Mouse (Mus musculus) kidney, embryonic 15.5 days (tissue): ENCODE results near the gene Epb41l4b. TPM values are rescaled to one million over a fixed set of nuclear protein-coding genes. Genes with fewer than 3 reads are reported as not detected.

Experiments used
- ATAC-seq: fragments of 200-750 bp; cut with Nextera tagmentation; replicated peaks from 2 replicates; pipeline ENCODE4 v1.8.0; 2017; ENCODE audit warnings: moderate TSS enrichment; ENCODE audit not compliant: low FRiP score
- H3K27ac ChIP-seq: fragments of 300-500 bp; sonication (generic); 2 replicates; pipeline ENCODE4 v1.5.1; 2015; ENCODE audit warnings: mild to moderate bottlenecking, inconsistent platforms
- H3K27me3 ChIP-seq: fragments of 300-500 bp; sonication (generic); 2 replicates; pipeline ENCODE4 v1.6.1; 2015; ENCODE audit warnings: inconsistent platforms
- H3K36me3 ChIP-seq: fragments of 300-500 bp; sonication (generic); 2 replicates; pipeline ENCODE4 v1.6.1; 2015; ENCODE audit warnings: inconsistent platforms
- H3K4me1 ChIP-seq: fragments of 300-500 bp; sonication (generic); 2 replicates; pipeline ENCODE4 v1.6.1; 2015; ENCODE audit warnings: inconsistent platforms
- H3K4me2 ChIP-seq: fragments of 300-500 bp; sonication (generic); 2 replicates; pipeline ENCODE4 v1.6.1; 2015; ENCODE audit warnings: moderate library complexity, mild to moderate bottlenecking, inconsistent platforms
- H3K4me3 ChIP-seq: fragments of 300-500 bp; sonication (generic); replicated peaks from 2 replicates; pipeline ENCODE4 v1.5.1; 2015; ENCODE audit warnings: mild to moderate bottlenecking, inconsistent platforms
- H3K9ac ChIP-seq: fragments of 300-500 bp; sonication (generic); 2 replicates; pipeline ENCODE4 v1.6.1; 2015; ENCODE audit warnings: mild to moderate bottlenecking, inconsistent platforms
- H3K9me3 ChIP-seq: fragments of 300-500 bp; sonication (generic); replicated peaks from 2 replicates; pipeline ENCODE4 v1.6.1; 2016; ENCODE audit warnings: inconsistent platforms
- WGBS: fragments of 180-500 bp; shearing (Covaris S2); methylation state at CpG from one replicate; pipeline ENCODE4 v1.1.7; 2015; ENCODE audit warnings: mixed read lengths; 5-methylcytosine and 5-hydroxymethylcytosine counted together
- polyA plus RNA-seq: library from polyadenylated mRNA; unstranded; fragments of >200 nt; fragmentation: Nextera tagmentation; extraction: Ambion mirVana; gene quantifications from 2 replicates; pipeline ENCODE4 v1.2.1, GENCODE M21; 2015

Gene Epb41l4b
- polyA plus RNA-seq, 1 experiment from 2014 or later, result 2.9 TPM

DNA sequence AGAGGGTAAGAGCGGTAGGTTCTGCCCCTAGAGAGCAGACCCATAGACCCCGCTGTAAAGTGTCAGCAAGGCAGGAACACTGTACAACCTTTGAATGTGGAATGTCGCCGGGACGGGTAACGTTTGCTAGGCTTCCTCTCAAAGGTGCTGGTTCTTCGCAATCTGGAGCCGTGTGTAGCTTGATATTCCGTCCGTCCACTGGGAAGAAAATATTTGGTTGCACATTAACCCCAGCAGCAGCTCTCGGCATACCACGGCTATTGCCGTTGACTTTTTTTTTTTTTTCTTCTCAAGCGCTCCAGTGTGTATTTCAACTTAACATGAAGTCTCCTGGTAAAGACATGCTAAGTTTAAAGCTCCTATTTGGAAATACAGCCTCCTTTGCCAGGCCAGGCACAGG is 70.1 kb downstream of the Epb41l4b start:
- no peaks in the 10 kb centered on the region for H3K9me3 ChIP-seq
- no peak overlapping the region for H3K4me3 ChIP-seq
- peak overlapping the region; percentile 54; the same call in 1 of the 2 replicates for H3K27ac ChIP-seq
- H3K4me1 ChIP-seq, result peaks cover 11% of the 10 kb centered on the region; the same call in 1 of the 2 replicates
- no peak for ATAC-seq
- no peak overlapping the region for H3K9ac ChIP-seq
- WGBS, result 73% methylated on average over 14 of the region's 14 CpGs
- H3K27me3 ChIP-seq, result no peaks in the 10 kb centered on the region
- H3K4me2 ChIP-seq, result 0 out of 2 replicates have a peak overlapping the region, but pooled peaks have one; percentile 25
- H3K36me3 ChIP-seq, result no peaks in the 10 kb centered on the region

DNA sequence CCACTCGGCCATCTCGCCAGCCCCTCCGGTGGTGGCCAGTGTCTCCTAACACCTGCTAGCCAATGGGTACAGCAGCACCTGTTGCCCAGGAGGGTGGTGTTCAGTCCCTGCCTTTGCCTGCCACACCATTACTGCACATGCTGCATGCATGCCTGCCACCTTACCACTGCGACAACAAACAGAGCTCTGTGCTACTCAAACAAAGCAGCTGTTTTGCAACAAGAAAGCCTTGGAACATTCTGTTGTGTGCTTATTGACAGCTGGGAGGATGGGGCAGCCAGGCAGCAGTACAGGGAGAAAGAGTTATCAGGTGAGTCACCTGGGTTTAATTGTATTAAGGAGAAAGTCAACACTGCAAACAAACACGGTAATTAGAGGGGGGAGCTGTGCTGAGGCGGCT is 72.6 kb downstream of the Epb41l4b start:
- H3K27ac ChIP-seq, result no peak overlapping the region
- H3K4me2 ChIP-seq, result no peak overlapping the region
- no peak for ATAC-seq
- peaks cover 11% of the 10 kb centered on the region; the same call in 1 of the 2 replicates for H3K4me1 ChIP-seq
- H3K9me3 ChIP-seq, result no peaks in the 10 kb centered on the region
- no peaks in the 10 kb centered on the region for H3K27me3 ChIP-seq
- H3K9ac ChIP-seq, result no peak overlapping the region
- WGBS, result 84% methylated on average over 6 of the region's 6 CpGs
- no peak overlapping the region for H3K4me3 ChIP-seq
- no peaks in the 10 kb centered on the region for H3K36me3 ChIP-seq

DNA sequence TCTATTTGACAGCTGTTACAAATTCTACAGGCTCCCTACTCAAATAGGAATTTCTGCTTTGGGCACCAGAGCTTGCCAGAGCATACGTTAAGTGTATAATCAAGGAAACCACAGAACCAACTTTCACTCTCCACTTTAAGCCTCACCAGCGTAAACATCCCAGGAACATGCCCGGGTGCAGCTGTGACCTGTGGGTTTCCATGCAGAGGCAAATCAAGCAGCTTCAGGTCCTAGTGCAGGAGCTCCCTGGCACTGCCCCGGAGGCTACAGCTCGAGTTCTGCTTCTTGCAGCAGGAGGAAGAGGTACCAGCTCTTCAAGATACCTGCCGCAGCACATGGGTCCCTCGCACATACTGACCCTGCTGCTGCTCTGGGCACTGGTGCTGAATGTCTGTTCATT is 74.8 kb downstream of the Epb41l4b start:
- Histone ChIP-seq H3K36me3 (no peaks in the 10 kb centered on the region), H3K27me3 (no peaks in the 10 kb centered on the region), H3K9me3 (no peaks in the 10 kb centered on the region), H3K4me1 (peaks cover 16% of the 10 kb centered on the region), H3K9ac (no peak overlapping the region), H3K4me3 (no peak overlapping the region), H3K4me2 (no peak overlapping the region), H3K27ac (no peak overlapping the region)
- WGBS, result 77% methylated on average over 7 of the region's 7 CpGs
- no peak for ATAC-seq

DNA sequence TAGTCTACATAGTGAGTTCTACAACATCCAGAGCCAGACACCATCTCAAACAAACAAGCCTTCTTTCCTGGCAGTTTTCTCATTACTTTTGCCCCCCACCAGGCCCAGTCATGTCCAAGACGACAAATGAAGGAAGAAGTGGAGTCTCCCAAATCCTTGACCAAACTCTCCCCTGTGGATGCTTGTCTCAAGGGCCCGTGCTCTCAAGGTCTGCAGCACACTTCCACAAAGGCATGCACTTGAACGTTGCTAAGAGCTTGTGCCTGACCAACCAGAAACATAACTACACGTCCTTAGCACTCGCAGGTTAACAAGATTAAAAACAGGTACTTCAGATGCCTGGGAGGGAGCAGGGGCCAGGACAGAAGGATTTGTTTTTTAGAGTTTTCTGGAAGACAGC is 75.4 kb downstream of the Epb41l4b start:
- no peak overlapping the region for H3K27ac ChIP-seq
- no peak overlapping the region for H3K9ac ChIP-seq
- ATAC-seq, result no peak
- WGBS, result 76% methylated on average over 5 of the region's 5 CpGs
- H3K9me3 ChIP-seq, result no peaks in the 10 kb centered on the region
- no peak overlapping the region for H3K4me2 ChIP-seq
- H3K4me1 ChIP-seq, result peaks cover 11% of the 10 kb centered on the region
- no peaks in the 10 kb centered on the region for H3K27me3 ChIP-seq
- no peak overlapping the region for H3K4me3 ChIP-seq
- no peaks in the 10 kb centered on the region for H3K36me3 ChIP-seq

DNA sequence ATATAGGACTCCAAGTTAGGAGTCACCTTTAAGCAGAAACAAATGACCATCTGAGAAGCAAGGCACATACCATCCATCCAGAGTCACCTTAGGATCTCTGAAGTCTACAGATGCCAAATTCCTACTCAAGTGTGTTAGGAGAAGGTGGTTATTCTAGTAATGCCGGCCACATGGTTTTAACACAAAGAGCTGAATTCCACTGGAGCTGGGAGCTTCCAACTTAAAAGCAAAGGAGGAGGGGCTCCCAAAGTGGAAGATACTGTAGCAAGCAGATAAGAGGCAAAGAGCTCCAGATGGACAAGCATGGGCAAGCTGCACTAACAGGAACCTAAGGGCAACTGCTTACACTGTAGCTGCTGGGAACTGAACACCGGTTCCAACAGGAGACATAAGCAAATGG is 76.3 kb downstream of the Epb41l4b start:
- Histone ChIP-seq H3K27ac (no peak overlapping the region), H3K27me3 (no peaks in the 10 kb centered on the region), H3K4me2 (no peak overlapping the region), H3K9ac (no peak overlapping the region), H3K4me1 (peaks cover 9% of the 10 kb centered on the region), H3K4me3 (no peak overlapping the region), H3K36me3 (no peaks in the 10 kb centered on the region), H3K9me3 (no peaks in the 10 kb centered on the region)
- ATAC-seq, result no peak
- WGBS, result 87% methylated on average over 2 of the region's 2 CpGs

DNA sequence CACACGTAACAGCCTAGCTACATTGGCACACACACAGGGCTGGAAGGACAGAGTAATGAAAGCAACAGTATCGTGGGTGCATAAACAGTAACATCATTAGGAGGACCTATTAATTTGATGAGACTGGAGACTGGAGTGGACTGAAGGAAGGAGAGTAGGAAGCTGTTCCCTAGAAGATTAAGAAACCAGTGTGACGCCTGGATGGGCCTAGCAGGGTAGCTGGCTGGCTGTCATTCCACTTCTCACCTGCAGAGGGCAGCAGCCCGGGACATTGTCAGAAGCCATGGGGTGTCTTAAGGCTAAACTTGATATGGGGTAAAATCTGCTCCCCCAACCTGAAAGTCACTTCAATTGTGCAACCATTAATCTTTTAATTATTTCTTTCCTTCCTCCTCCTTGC is 78.0 kb downstream of the Epb41l4b start:
- 32% methylated on average over 4 of the region's 4 CpGs for WGBS
- H3K4me2 ChIP-seq, result no peak overlapping the region
- peaks cover 9% of the 10 kb centered on the region for H3K4me1 ChIP-seq
- no peaks in the 10 kb centered on the region for H3K36me3 ChIP-seq
- H3K9ac ChIP-seq, result no peak overlapping the region
- H3K9me3 ChIP-seq, result no peaks in the 10 kb centered on the region
- ATAC-seq, result no peak
- H3K27ac ChIP-seq, result no peak overlapping the region
- H3K4me3 ChIP-seq, result no peak overlapping the region
- H3K27me3 ChIP-seq, result no peaks in the 10 kb centered on the region

DNA sequence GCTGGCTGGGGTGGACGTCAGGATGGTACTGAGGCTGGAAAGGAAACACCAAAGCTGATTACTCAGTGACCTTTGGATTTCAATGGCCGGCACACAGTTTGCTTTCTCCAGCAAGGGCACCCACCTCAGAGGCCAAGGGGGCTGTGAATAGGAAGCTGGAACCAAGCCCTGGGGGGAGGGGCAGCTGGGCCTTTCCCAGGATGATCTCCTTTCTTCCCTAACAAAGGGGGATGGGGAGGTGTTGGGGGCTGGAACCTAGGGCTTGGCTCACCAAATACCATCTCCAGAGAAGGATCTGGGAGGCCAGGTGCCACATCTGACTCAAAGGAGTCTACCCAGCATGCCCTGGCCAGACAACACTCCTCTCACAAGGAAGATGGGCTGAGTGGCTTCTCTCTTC is 78.4 kb downstream of the Epb41l4b start:
- H3K4me2 ChIP-seq, result no peak overlapping the region
- H3K4me3 ChIP-seq, result no peak overlapping the region
- H3K27me3 ChIP-seq, result no peaks in the 10 kb centered on the region
- no peak overlapping the region for H3K9ac ChIP-seq
- H3K36me3 ChIP-seq, result no peaks in the 10 kb centered on the region
- H3K4me1 ChIP-seq, result peaks cover 9% of the 10 kb centered on the region
- ATAC-seq, result no peak
- 13% methylated on average over 2 of the region's 2 CpGs for WGBS
- no peaks in the 10 kb centered on the region for H3K9me3 ChIP-seq
- H3K27ac ChIP-seq, result no peak overlapping the region

DNA sequence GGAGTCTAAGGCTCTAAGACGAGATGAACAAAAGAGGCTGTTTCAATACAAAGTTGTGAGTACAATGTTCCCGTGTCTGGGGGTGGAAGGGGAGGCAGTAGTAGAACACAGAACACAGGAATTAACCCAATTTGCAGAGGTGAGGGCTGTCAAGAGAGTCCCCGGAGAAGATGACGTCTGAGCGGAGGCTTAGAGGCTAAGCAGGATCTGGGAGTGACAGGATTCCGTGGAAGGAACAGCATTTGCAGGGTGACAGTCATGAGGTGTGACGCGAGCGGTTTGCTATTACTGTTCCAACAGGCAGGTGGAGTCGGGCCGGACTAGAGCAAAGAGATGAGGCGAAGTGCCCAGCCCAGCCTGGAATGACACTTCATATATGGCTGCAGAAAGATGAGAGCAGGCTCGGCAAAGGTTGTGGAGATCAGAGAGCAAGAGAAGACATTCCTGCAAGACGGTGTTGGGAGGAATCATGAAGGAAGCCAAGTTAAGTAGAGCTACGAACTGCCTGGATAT is 82.9 kb downstream of the Epb41l4b start:
- Histone ChIP-seq H3K4me3 (no peak overlapping the region), H3K27me3 (no peaks in the 10 kb centered on the region), H3K4me1 (peaks cover 9% of the 10 kb centered on the region), H3K4me2 (no peak overlapping the region), H3K36me3 (no peaks in the 10 kb centered on the region), H3K9ac (no peak overlapping the region), H3K9me3 (no peaks in the 10 kb centered on the region), H3K27ac (no peak overlapping the region)
- WGBS, result 86% methylated on average over 15 of the region's 15 CpGs
- no peak for ATAC-seq

DNA sequence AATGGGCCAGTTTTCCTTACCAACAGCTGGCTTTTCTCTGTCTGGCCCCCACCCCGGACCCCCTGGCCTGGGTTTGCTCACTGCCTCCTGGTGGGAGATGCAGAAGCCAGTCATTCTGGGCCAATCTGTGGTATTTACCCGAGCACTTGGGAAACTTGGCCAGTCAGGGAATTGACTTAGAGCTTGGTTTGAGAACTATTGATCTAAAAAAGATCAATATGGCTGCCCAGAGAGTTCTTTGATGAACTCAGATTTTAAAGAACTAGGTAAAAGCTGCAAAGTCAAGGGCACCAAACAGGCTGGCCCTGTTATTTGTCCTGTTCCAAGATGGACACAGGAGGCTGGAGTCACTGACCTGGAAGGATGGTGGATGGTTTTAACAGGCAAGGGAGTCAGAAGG is 84.6 kb downstream of the Epb41l4b start:
- no peak for ATAC-seq
- H3K36me3 ChIP-seq, result no peaks in the 10 kb centered on the region
- no peaks in the 10 kb centered on the region for H3K27me3 ChIP-seq
- no peaks in the 10 kb centered on the region for H3K4me1 ChIP-seq
- no peak overlapping the region for H3K27ac ChIP-seq
- 82% methylated on average over 2 of the region's 2 CpGs for WGBS
- H3K4me3 ChIP-seq, result no peak overlapping the region
- no peak overlapping the region for H3K4me2 ChIP-seq
- H3K9ac ChIP-seq, result no peak overlapping the region
- no peaks in the 10 kb centered on the region for H3K9me3 ChIP-seq

DNA sequence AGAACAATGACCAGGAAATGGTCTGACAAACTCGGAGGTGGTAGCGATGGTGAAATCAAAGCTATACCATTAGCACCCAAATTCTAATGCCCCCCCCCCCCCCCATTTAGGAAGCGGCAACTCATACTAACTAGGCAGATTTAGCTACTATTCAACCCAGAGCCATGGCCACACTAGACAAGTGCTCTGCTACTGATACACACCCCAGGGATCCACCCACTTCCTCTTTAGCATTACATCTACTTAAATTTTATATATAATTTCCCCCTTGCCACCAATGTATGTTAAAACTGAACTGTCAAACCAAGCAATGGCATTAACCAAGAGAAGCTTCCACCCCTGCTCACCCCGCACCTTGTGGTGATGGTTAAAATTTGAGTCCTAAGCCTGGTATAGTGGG is 85.6 kb downstream of the Epb41l4b start:
- H3K36me3 ChIP-seq, result no peaks in the 10 kb centered on the region
- WGBS, result 93% methylated on average over 4 of the region's 4 CpGs
- H3K27ac ChIP-seq, result no peak overlapping the region
- no peak overlapping the region for H3K4me2 ChIP-seq
- H3K4me3 ChIP-seq, result no peak overlapping the region
- H3K9ac ChIP-seq, result no peak overlapping the region
- no peak for ATAC-seq
- H3K27me3 ChIP-seq, result no peaks in the 10 kb centered on the region
- H3K4me1 ChIP-seq, result no peaks in the 10 kb centered on the region
- H3K9me3 ChIP-seq, result no peaks in the 10 kb centered on the region

DNA sequence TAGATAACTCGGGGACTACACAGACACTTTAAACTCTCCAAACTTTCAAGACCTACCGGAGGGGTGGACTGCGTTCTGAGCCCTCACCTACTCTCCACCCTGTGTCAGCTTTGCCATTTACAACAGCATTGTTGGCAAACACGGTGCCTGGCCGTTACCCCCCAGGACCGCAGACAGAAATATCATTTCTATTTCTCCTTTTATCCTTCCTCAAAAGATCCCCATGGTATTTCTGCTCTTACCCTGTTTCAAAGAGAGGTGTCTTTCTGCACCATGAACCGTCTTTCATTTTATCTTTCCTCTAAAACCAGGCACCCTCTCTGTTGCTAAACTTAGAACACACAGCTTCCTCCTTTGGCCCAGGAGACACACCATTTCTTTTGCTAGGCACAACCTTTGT is 87.6 kb downstream of the Epb41l4b start:
- H3K4me2 ChIP-seq, result no peak overlapping the region
- no peaks in the 10 kb centered on the region for H3K9me3 ChIP-seq
- no peak overlapping the region for H3K9ac ChIP-seq
- H3K4me3 ChIP-seq, result no peak overlapping the region
- no peaks in the 10 kb centered on the region for H3K4me1 ChIP-seq
- no peaks in the 10 kb centered on the region for H3K36me3 ChIP-seq
- H3K27me3 ChIP-seq, result no peaks in the 10 kb centered on the region
- 78% methylated on average over 7 of the region's 7 CpGs for WGBS
- ATAC-seq, result no peak
- H3K27ac ChIP-seq, result no peak overlapping the region

DNA sequence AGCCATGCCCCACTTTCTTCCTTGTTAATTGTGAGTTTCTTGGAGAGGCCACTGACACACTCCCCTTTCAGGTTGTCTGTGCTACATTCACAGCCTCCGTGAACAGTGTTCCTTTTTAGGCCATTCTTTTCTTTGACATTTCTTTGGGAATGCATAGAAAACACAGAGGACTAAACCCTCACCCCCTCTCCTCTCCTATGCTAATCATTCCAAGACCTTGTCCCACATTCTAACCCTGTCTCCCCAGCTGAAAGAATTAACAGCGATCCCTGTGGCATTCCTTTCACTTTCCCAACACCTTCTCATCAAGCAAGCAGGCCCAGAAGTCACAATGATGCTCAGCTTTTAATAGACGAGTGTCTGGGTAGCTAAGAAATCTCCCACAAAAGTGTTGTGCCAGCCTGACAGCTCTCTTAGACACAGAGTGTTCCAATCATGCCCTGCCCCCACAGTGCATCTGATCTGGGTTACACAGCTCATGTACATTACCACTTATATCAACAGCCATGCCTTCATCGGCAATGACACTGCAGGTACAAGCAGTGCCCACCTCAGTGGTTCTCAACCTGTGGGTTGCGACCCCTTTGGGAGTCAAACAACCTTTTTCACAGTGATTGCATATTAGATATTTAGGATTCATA is 93.8 kb downstream of the Epb41l4b start:
- Histone ChIP-seq H3K36me3 (no peaks in the 10 kb centered on the region), H3K9ac (no peak overlapping the region), H3K4me1 (no peaks in the 10 kb centered on the region), H3K9me3 (no peaks in the 10 kb centered on the region), H3K27me3 (no peaks in the 10 kb centered on the region), H3K4me2 (no peak overlapping the region), H3K4me3 (no peak overlapping the region), H3K27ac (no peak overlapping the region)
- WGBS, result 74% methylated on average over 5 of the region's 5 CpGs
- ATAC-seq, result no peak

DNA sequence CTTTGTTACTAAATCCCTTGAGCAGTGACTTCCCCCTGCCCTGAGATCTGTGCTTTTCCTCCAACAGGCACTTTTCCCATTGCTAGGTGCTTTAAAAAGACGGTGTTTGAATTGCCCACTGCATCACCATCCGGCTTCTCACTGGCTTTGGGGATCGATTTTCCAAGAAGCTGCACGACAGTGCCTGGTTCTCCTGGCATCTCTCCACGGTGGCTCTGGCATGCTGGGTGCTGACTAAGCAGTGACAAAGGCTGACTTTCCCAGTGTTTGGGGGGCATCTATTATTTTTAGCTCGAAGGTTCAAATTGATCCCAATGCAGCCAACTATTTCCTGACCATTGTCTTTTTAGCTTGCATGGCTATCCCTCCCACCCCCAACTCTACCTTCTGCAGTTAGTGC is 94.7 kb downstream of the Epb41l4b start:
- Histone ChIP-seq H3K36me3 (no peaks in the 10 kb centered on the region), H3K9ac (no peak overlapping the region), H3K4me1 (no peaks in the 10 kb centered on the region), H3K4me2 (no peak overlapping the region), H3K9me3 (no peaks in the 10 kb centered on the region), H3K4me3 (no peak overlapping the region), H3K27me3 (no peaks in the 10 kb centered on the region), H3K27ac (no peak overlapping the region)
- no peak for ATAC-seq
- 53% methylated on average over 6 of the region's 6 CpGs for WGBS
